8 mouse cellular contexts compared by ENCODE assay signal in genomic region chrX:77810608-77811206, GRCm38 (mm10). TPM values are rescaled to one million over a fixed set of nuclear protein-coding genes. Genes with fewer than 3 reads are reported as not detected.
DNase-seq lines count a peak whose midpoint lies in the region; ATAC-seq and TF ChIP-seq lines count a peak whose summit lies in the region.

No protein-coding gene starts in this region.

- no peaks in the 10 kb centered on the region for H3K36me3 ChIP-seq in MEL (ENCODE audit: control insufficient read depth in 1 of 2, insufficient read depth in 2 of 2, low read length in 2 of 2)
- no peaks in the 10 kb centered on the region for H3K36me3 ChIP-seq in forebrain, postnatal 0 days (ENCODE audit: insufficient read depth)
- H3K36me3 ChIP-seq in neural tube, embryonic 15.5 days, result no peaks in the 10 kb centered on the region

- no peaks in the 10 kb centered on the region for H3K9me3 ChIP-seq in MEL (replicated peaks; ENCODE audit: insufficient read depth, low read length)
- H3K9me3 ChIP-seq in forebrain, postnatal 0 days (ENCODE audit: low read length), result no peaks in the 10 kb centered on the region
- H3K9me3 ChIP-seq in neural tube, embryonic 15.5 days (replicated peaks), result no peaks in the 10 kb centered on the region

- H3K27ac ChIP-seq in MEL (ENCODE audit: control insufficient read depth, low read depth, low read length), result no peak overlapping the region
- H3K27ac ChIP-seq in forebrain, postnatal 0 days (ENCODE audit: low read depth, low read length), result peak overlapping the region; percentile 45; the same call in 1 of the 2 replicates
- peak overlapping the region; percentile 81 for H3K27ac ChIP-seq in neural tube, embryonic 15.5 days (replicated peaks)

- H3K4me1 ChIP-seq in MEL (ENCODE audit: control insufficient read depth in 1 of 2, insufficient read depth in 2 of 2, low read length in 2 of 2), result no peaks in the 10 kb centered on the region
- no peaks in the 10 kb centered on the region for H3K4me1 ChIP-seq in forebrain, postnatal 0 days (ENCODE audit: insufficient read depth)
- H3K4me1 ChIP-seq in neural tube, embryonic 15.5 days, result no peaks in the 10 kb centered on the region

- ATAC-seq in forebrain, postnatal 0 days, result peak; percentile 92
- ATAC-seq in hematopoietic stem cell, adult 5-6 weeks (replicated peaks in 1 of 2; ENCODE audit: insufficient read depth in 1 of 2, low FRiP score in 2 of 2, low TSS enrichment in 1 of 2, low read depth in 1 of 2, poor library complexity in 2 of 2, severe bottlenecking in 2 of 2), result peak; percentile 87 to 93
- ATAC-seq in neural tube, embryonic 15.5 days (ENCODE audit: low FRiP score), result peak; percentile 91

- TF ChIP-seq POLR2A in MEL (IDR thresholded peaks at IDR 0.05; ENCODE audit: control insufficient read depth in 1 of 2, insufficient read depth in 1 of 2, low read depth in 1 of 2, low read length in 2 of 2, poor library complexity in 1 of 2), result no peak

- WGBS in forebrain, postnatal 0 days, result 28% methylated on average over 17 of the region's 17 CpGs
- 24% methylated on average over 17 of the region's 17 CpGs for WGBS in neural tube, embryonic 15.5 days

- H3K79me2 ChIP-seq in MEL (ENCODE audit: control insufficient read depth, insufficient read depth, low read length, poor library complexity), result no peaks in the 10 kb centered on the region

- TF ChIP-seq CTCF in MEL (IDR thresholded peaks at IDR 0.05 in 2 of 3, conservative IDR thresholded peaks at IDR 0.05 in 1 of 3; ENCODE audit: control insufficient read depth in 1 of 3, insufficient read depth in 1 of 3, low read depth in 2 of 3, low read length in 3 of 3, poor library complexity in 1 of 3, severe bottlenecking in 1 of 3), result peak; percentile 59 to 68 (median 63)
- TF ChIP-seq CTCF in forebrain, postnatal 0 days (IDR thresholded peaks at IDR 0.05; ENCODE audit: low read depth), result peak; percentile 75

- no peak overlapping the region for H3K9ac ChIP-seq in MEL (ENCODE audit: control insufficient read depth, low read depth, low read length, poor library complexity, severe bottlenecking)
- H3K9ac ChIP-seq in forebrain, postnatal 0 days, result peak overlapping the region; percentile 35; the same call in 1 of the 2 replicates
- peak overlapping the region; percentile 26; the same call in 1 of the 2 replicates for H3K9ac ChIP-seq in neural tube, embryonic 15.5 days (replicated peaks)

- no peak for TF ChIP-seq EP300 in MEL (IDR thresholded peaks at IDR 0.05; ENCODE audit: low read depth in 1 of 2, low read length in 2 of 2)

- DNase-seq in MEL (ENCODE audit: low read depth, low spot score), result peak; percentile 56
- DNase-seq in cerebellum, adult 11-12 months, result peak; percentile 41
- peak; percentile 73 for DNase-seq in forebrain, postnatal 0 days
- DNase-seq in layer of hippocampus, adult 8-10 months (ENCODE audit: low spot score in 2 of 2), result peak; percentile 53 to 72
- DNase-seq in lung, adult 18-20 months, result peak; percentile 37 to 75
- DNase-seq in thymus, postnatal 14 days, result peak; percentile 24

- no peaks in the 10 kb centered on the region for H3K27me3 ChIP-seq in MEL (ENCODE audit: control insufficient read depth in 1 of 2, insufficient read depth in 2 of 2, low read length in 2 of 2)
- no peaks in the 10 kb centered on the region for H3K27me3 ChIP-seq in forebrain, postnatal 0 days (ENCODE audit: insufficient read depth, low read length)
- no peaks in the 10 kb centered on the region for H3K27me3 ChIP-seq in neural tube, embryonic 15.5 days (replicated peaks)

- peak; percentile 19 for TF ChIP-seq RAD21 in MEL (IDR thresholded peaks at IDR 0.05; ENCODE audit: low read depth, low read length)

- H3K4me3 ChIP-seq in MEL (ENCODE audit: control insufficient read depth in 1 of 2, insufficient read depth in 1 of 2, low read depth in 2 of 2, low read length in 2 of 2), result peak overlapping the region; percentile 24 to 34; a peak in 3 of 4 replicates
- peak overlapping the region; percentile 32 for H3K4me3 ChIP-seq in forebrain, postnatal 0 days (ENCODE audit: low read depth, low read length)
- H3K4me3 ChIP-seq in neural tube, embryonic 15.5 days (replicated peaks), result peak overlapping the region; percentile 44

- peak overlapping the region; percentile 35 for H3K4me2 ChIP-seq in forebrain, postnatal 0 days (ENCODE audit: low read depth)
- H3K4me2 ChIP-seq in neural tube, embryonic 15.5 days, result peak overlapping the region; percentile 49

TF ChIP-seq in MEL, 35 proteins besides CTCF, POLR2A, EP300 and RAD21:
- TF ChIP-seq SMC3 (IDR thresholded peaks at IDR 0.05; ENCODE audit: low read depth, low read length) (peak; percentile 60), POLR2AphosphoS5 (IDR thresholded peaks at IDR 0.05; ENCODE audit: borderline replicate concordance, low read depth, low read length) (no peak)

RNA-seq across cellular contexts. Expression of gene Prkx, which starts 14.6 kb away (rescaled TPM):
- total RNA-seq in MEL (2012; rRNA removed), result 4.3 and 4.4 TPM in 2 replicates
- polyA plus RNA-seq in MEL (2012; ENCODE audit: insufficient read depth in 1 of 2, insufficient read length in 2 of 2, low read depth in 1 of 2, low replicate concordance in 2 of 2, missing spikeins in 1 of 2), result 1 to 10 TPM in 1 of 2 experiments, not detected in 1; 6.7 TPM
- total RNA-seq in forebrain, postnatal 0 days (2014; rRNA removed), result 20.9 and 27.4 TPM in 2 replicates
- polyA plus RNA-seq in forebrain, postnatal 0 days (2015; fragmentation: Nextera tagmentation; extraction: Ambion mirVana), result 18.2 and 21.7 TPM in 2 replicates
- 12.3 and 19.4 TPM in 2 replicates for total RNA-seq in hematopoietic stem cell, adult 5-6 weeks (2017)
- total RNA-seq in layer of hippocampus, adult 8-10 months (2022), result 10 to 100 TPM; 12.2 to 13.5 (median 12.9) TPM
- 21.8 and 22.3 TPM in 2 replicates for polyA plus RNA-seq in neural tube, embryonic 15.5 days (2015; fragmentation: Nextera tagmentation; extraction: Ambion mirVana)

RNA-seq across cellular contexts. Expression of gene Pbsn, which starts 42.7 kb away (rescaled TPM):
- total RNA-seq in MEL (2012; rRNA removed), result not detected in 2 replicates
- polyA plus RNA-seq in MEL (2012; ENCODE audit: insufficient read depth in 1 of 2, insufficient read length in 2 of 2, low read depth in 1 of 2, low replicate concordance in 2 of 2, missing spikeins in 1 of 2), result not detected
- total RNA-seq in forebrain, postnatal 0 days (2014; rRNA removed), result not detected in 2 replicates
- polyA plus RNA-seq in forebrain, postnatal 0 days (2015; fragmentation: Nextera tagmentation; extraction: Ambion mirVana), result not detected in 2 replicates
- not detected in 2 replicates for total RNA-seq in hematopoietic stem cell, adult 5-6 weeks (2017)
- total RNA-seq in layer of hippocampus, adult 8-10 months (2022), result not detected
- polyA plus RNA-seq in neural tube, embryonic 15.5 days (2015; fragmentation: Nextera tagmentation; extraction: Ambion mirVana), result not detected in 2 replicates

RNA-seq across cellular contexts. Expression of gene Gm14744, which starts 53.9 kb away (rescaled TPM):
- total RNA-seq in MEL (2012; rRNA removed), result not detected in 2 replicates
- polyA plus RNA-seq in MEL (2012; ENCODE audit: insufficient read depth in 1 of 2, insufficient read length in 2 of 2, low read depth in 1 of 2, low replicate concordance in 2 of 2, missing spikeins in 1 of 2), result not detected
- not detected in 2 replicates for total RNA-seq in forebrain, postnatal 0 days (2014; rRNA removed)
- polyA plus RNA-seq in forebrain, postnatal 0 days (2015; fragmentation: Nextera tagmentation; extraction: Ambion mirVana), result not detected in 2 replicates
- total RNA-seq in hematopoietic stem cell, adult 5-6 weeks (2017), result not detected in 2 replicates
- total RNA-seq in layer of hippocampus, adult 8-10 months (2022), result not detected
- not detected in 2 replicates for polyA plus RNA-seq in neural tube, embryonic 15.5 days (2015; fragmentation: Nextera tagmentation; extraction: Ambion mirVana)
